Mouse (Mus musculus): ENCODE results near the gene Map3k6.

The Map3k6 gene

GRCm38 (mm10) chr4:133240490-133240921 lies at the start of gene Map3k6:
TSS of gene Map3k6 (plus strand) at chr4:133240818.
- peak; percentile 86 for DNase-seq (ENCODE audit: extremely low read depth, insufficient read length, low spot score)

DNA sequence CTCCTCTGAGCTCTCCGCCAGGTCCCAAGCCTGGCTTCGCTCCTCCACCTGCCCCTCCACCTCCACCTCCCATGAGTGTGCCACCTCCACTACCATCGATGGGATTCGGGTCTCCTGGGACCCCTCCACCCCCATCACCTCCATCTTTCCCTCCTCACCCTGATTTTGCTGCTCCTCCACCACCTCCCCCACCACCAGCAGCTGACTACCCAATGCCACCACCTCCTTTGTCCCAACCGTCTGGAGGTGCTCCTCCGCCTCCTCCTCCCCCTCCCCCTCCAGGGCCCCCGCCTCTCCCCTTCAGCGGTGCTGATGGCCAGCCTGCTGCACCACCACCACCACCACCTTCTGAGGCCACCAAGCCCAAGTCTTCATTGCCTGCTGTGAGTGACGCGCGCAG lies 46.1 kb upstream of the Map3k6 start:
- no peak for DNase-seq (ENCODE audit: extremely low read depth, insufficient read length, low spot score)

- DNase-seq (ENCODE audit: extremely low read depth, insufficient read length, low spot score): no peak
Observed at GRCm38 (mm10) chr4:133195014-133195413, 45.6 kb upstream of the Map3k6 start.

- no peak for DNase-seq (ENCODE audit: extremely low read depth, insufficient read length, low spot score)
Observed at GRCm38 (mm10) chr4:133196136-133196535, 44.5 kb upstream of the Map3k6 start.

DNA sequence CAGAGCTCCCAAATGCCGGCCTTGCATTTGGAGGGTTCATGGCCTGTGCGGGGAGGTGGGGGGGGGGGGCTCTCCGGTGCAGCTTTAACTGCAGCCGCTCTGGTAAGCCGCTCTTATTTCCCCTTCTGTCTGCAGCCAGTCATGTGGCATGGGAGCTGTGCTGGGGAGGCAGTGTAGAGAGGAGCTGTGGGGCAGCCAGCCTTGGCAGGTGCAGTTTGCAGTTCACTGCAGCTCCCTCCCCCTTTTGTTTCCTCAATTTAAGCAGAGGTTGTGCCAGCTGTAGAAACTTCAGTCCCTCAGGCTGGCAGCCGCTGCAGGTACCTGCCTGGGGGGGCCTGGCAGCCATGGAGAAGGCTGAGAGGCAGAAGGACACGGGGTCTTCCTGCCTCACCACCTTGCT lies 43.8 kb upstream of the Map3k6 start:
- no peak for DNase-seq (ENCODE audit: extremely low read depth, insufficient read length, low spot score)

DNA sequence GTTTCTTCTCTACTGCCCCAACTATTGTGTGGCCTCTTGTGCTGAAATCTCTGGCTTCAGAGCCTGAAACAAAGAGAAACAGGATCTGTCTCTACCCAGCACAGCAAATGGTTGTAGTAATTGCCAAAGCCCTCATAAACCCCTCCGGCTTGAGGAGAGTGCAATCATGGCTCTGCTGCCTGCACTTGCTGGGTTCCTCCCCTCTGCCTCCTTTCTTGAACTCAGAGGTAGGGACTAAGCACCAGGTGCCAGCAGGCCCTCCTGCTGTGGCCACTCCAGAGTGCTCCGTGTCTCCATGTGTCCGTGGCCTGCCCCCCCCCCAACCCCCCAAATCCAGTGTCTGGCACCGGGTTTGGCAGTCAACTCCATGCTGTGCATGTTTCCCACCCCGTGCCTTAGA lies 43.3 kb upstream of the Map3k6 start:
- no peak for DNase-seq (ENCODE audit: extremely low read depth, insufficient read length, low spot score)

DNA sequence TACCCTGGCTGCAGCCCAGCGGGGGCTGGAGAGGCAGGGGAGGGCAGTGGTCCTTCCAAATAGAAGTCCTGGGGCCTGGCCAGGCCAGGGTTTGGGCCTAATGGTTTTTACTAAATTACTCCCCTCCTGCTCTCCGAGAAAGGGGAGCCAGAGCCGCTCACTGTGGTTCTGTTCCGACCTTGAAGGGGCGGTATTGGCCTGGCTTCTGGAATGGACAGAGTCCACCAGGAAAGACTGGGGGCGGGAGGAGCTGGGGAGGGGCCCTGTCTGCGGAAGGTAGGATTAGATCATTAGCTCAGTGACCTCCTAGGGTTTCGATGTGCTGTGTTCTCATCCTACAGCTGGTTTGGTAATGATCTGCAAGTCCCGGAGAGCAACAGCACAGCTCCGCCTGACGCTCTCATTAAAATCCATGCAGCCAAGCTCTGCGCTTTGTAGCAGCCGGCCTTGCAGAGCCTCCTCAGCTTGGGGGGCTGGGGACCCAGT lies 42.8 kb upstream of the Map3k6 start:
- no peak for DNase-seq (ENCODE audit: extremely low read depth, insufficient read length, low spot score)

DNA sequence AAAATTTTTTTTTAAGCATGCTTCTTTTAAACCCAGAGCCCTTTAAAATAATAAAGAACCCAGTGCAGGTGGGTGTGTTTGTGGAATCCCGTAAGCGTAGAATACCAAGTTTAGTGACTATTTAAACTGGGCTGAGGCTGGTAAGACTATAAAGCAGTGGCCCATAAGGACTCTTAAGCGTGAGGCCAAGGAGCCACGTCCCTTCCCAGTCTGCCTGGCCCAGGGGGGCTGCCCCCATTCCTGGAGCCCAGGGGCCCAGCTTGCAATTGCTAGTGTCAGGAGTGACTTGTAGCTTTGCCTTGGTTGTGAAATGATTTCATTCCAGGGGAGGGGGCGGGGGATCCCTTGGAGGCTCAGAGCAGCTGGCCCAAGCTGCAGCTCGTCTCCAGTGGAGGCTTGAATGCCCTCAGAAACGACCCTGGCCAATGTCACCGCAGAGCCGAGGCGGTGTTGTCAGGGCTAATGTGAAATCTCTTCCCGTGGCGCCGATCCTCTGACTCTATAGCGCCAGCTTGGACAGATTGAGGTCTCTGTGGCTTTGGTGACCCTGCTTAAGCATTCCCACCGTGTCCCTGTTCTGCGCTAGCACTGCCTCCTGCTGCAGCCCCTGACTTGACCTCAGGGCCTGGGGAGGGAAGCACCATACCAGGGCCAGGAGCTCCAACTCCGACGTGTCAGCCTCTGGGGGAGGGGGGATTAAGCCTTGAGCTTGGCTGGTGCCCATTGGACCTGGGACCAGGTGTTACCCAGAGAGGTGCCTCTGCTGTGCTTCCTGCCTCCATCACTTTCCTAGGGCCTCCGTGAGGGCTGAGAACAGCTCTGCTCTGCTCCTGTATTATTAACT lies 42.1 kb upstream of the Map3k6 start:
- DNase-seq (ENCODE audit: extremely low read depth, insufficient read length, low spot score): no peak

DNA sequence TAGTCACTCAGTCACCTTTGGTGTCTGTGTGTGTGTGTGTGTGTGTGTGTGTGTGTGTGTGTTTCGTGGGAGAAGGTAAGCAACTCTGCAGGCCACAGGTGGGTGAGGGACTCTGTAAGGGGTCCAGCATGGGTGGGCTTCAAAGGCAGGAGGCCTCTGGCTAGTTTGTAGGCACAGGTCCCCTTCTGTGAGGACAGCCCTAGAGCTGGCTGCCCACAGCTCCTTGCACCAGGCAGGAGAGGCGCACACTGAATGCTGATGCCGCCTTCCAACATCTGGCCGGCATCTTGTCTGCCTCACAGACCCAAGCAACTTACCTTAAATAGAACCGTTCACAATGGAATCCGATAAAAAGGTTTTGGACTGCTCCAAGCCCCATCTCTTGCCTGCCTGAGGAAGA lies 40.9 kb upstream of the Map3k6 start:
- no peak for DNase-seq (ENCODE audit: extremely low read depth, insufficient read length, low spot score)

DNA sequence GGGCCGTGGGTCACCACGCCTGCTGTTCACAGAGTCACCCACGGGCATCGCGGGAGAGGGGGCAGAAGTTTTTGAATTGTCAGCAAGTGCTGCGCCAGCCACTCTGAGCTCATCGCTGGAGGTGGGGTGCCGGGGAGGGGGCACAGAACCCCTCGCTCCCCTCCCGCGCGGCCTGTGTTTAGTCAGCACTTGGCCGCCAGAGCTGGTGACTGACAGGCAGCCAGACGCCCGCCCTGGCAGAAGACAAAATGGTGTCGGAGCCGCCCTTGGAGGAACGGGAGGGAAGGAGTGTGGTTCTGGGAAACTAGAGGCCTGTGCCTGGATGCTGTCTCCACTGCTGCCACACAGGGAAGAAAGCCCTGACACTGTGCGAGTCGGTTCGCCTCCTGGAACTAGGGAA lies 40.3 kb upstream of the Map3k6 start:
- no peak for DNase-seq (ENCODE audit: extremely low read depth, insufficient read length, low spot score)

DNA sequence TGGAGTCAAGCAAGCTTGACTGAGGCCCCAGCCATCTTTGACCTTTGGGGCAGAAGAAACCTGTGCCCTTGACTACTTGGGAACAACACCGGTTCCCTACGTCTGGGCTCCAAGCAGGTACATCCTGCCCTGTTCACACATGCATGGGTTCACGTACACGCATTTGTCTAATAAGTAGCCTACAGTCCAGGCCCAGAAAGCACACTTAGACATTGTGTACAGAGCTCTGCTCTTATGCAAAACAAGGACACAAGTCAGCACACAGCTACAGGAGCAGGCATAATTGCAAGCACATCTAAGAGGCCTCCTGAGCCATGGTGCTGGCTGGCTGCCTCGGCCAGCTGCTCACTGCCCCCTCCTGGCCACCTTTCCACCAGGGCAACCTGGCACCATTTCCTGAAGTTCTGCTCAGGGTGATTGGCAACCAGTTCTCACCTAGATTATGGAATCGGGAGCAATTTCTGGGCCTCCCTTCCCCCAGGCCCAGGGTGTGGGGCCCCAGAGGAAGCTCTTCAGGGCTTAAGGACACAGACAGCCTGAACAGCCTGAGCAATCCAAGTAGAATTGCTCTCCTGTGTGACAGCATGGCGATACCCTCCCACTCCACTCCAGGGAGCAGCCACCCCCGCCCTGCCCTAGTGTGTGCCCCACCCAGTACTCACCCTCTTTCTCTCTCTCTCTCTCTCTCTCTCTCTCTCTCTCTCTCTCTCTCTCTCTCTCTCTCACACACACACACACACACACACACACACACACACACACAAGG lies 39.4 kb upstream of the Map3k6 start:
- peak; percentile 49 for DNase-seq (ENCODE audit: extremely low read depth, insufficient read length, low spot score)

- DNase-seq (ENCODE audit: extremely low read depth, insufficient read length, low spot score): no peak
Observed at GRCm38 (mm10) chr4:133202254-133202653, 38.4 kb upstream of the Map3k6 start.

DNA sequence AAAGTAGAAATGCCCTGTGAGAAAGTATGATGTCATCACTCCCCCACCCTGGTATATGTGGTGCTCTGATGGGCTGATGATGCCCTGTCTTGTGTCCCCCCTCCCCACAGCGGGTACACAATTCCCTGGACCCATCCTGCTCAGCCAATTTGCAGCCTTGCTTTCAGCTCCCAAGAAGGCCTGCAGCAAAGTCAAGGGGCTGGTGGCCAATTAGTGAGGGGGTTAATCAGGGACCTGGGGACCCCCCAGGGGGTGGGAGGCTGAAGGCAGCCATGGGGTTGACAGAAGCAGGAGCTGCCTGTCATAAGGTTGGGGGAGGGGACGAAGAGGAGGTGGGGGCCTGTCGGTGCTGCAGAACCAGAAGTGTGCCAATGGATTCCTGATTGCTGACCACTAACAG lies 37.0 kb upstream of the Map3k6 start:
- no peak for DNase-seq (ENCODE audit: extremely low read depth, insufficient read length, low spot score)

DNA sequence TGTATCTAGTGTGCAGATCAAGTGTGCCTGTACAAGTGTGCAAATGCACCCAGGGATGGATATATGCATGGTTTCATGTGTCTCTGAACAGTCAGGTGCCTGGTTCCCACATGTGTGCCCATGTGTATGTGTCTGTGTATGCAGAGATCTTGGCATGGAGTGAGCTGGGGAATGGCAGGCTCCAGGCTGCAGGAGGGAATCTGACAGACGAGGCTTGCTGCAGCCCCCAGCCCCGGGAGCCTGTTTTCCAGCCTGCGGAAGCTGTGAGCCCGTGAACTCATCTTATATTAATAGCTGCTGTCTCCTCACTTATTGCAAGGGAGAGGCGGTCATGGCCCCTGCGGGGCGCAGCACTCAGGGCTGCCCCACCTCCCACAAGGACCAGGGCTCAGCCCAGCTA lies 36.2 kb upstream of the Map3k6 start:
- DNase-seq (ENCODE audit: extremely low read depth, insufficient read length, low spot score): no peak

DNA sequence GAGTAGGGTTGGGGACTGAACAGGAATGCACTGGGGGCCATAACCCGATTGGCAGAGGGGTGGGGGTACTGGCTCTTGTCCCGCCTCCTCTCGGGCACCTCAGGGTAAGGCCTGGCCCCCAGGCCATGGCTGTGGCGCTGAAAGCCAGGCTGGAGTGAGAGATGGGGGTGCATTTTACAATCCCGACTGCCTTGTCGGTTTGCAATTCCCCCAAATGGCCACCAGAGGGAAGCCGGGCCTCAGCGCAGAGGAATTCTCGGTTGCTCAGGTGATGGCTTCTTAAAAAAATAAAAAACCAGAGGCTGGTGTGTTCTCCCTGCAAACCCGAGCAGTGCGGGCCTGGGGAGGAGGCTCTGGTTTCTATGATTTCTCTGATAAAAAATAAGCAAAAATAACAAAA lies 31.3 kb upstream of the Map3k6 start:
- peak; percentile 45 for DNase-seq (ENCODE audit: extremely low read depth, insufficient read length, low spot score)

DNA sequence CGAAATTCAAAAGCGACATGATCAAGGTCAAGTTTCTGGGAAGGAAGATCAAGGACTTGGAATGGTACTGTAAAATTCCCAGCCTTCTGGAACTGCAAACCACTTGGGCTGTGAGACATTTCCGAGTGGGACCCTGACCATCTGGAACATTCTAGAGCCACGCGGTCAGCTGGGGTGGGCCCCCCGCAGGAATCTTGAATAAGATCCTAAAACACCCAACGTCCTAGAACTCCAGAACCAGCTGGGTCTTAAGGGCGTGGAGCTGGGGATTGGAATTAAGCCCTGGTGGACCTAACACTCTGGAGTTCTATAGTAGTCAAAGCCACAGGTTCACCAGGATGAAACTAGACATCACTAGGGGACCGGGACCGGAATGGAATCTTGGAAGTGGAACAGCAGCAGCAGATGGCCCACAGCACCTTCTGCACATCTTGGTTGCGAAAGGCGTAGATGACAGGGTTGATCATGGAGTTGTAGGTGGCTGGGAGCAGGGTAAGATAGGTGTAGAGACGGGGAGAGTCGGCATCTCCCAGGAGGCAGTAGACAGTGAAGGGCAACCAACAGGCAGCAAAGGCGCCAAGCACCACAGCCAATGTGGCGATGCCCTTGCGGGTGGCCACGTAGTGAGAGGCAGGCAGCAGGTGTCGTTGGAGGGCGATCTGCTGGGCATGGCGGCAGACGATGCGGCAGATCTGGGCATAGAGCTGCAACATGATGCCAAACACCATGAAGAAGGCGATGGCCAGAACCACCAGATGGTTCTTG lies 30.4 kb upstream of the Map3k6 start:
- DNase-seq (ENCODE audit: extremely low read depth, insufficient read length, low spot score): no peak

DNA sequence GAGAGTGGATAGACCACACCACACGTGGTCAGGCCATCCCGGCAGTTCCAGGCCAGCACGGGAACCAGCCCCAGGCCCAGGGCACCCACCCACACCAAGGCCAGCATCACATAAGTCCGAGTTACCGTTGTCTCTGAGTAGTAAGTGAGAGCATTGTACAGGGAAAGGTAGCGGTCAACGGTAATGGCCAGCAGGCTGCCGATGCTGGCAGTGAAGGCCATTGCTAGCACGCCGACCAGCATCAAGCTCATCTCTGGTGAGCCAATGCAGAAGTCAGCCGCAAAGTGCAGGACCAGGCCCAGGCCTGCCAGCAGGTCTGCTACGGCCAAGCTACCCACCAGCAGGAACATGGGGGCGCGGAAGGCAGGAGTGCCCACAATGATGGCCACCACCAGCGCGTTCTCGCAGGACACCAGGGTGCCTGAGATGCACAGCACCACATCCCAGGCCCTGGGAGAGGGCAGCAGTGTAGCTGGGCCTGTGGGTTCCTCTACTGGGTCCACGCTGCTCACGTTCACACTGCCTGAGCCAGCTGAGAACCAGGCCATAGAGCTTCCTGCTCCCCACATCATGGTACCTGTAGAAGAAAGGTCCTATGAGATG lies 29.7 kb upstream of the Map3k6 start:
- DNase-seq (ENCODE audit: extremely low read depth, insufficient read length, low spot score): no peak

- DNase-seq (ENCODE audit: extremely low read depth, insufficient read length, low spot score): no peak
Observed at GRCm38 (mm10) chr4:133211751-133212561, 28.7 kb upstream of the Map3k6 start, which contains the start of the genes Cd164l2 and Gpr3. TSS of gene Cd164l2 (plus strand) at chr4:133212131. TSS of gene Gpr3 (minus strand) at chr4:133212536.

DNA sequence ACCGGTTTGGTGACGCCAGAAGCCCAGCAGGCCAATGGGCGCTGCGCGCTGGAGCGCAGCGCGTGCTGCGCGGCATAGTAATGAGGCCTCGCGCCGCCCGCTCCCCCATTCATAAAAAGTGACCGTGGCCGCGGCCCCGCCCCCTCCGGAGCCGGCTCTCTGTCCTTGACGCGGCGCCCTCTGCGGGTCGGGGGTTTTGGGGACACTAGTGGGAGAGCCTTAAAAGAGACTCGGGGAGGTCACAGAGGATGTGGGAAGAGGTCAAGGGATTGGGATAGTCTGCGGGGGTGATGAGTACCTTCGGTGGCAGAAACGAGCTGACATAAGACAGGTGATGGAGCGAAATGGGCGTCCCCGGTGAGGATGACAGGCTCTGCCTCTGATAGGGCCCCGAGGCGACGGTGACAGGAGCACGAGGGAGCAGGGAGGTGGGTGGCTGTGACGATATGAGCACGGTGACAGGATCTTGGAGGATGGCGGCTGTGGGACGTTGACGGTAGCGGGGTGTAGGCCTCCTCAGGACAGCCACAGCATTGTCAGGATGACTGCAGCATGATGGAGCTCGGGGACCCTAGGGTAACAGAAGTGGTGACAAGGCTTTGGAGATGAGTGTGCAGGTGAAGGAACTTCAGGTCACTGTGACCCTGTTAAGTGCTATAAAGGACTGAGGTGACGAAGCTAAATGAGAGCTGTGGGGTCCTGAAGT lies 27.9 kb upstream of the Map3k6 start:
- DNase-seq (ENCODE audit: extremely low read depth, insufficient read length, low spot score): peak; percentile 76

Measured in 3134 (cell line).